Mouse (Mus musculus): Measurements from ENCODE around the gene Idh3b. TPM values are rescaled to one million over a fixed set of nuclear protein-coding genes. Genes with fewer than 3 reads are reported as not detected.

Gene Idh3b
- polyA plus RNA-seq (2016; fragmentation: Nextera tagmentation; extraction: Ambion mirVana) = 137 and 145 TPM in 2 replicates

DNA sequence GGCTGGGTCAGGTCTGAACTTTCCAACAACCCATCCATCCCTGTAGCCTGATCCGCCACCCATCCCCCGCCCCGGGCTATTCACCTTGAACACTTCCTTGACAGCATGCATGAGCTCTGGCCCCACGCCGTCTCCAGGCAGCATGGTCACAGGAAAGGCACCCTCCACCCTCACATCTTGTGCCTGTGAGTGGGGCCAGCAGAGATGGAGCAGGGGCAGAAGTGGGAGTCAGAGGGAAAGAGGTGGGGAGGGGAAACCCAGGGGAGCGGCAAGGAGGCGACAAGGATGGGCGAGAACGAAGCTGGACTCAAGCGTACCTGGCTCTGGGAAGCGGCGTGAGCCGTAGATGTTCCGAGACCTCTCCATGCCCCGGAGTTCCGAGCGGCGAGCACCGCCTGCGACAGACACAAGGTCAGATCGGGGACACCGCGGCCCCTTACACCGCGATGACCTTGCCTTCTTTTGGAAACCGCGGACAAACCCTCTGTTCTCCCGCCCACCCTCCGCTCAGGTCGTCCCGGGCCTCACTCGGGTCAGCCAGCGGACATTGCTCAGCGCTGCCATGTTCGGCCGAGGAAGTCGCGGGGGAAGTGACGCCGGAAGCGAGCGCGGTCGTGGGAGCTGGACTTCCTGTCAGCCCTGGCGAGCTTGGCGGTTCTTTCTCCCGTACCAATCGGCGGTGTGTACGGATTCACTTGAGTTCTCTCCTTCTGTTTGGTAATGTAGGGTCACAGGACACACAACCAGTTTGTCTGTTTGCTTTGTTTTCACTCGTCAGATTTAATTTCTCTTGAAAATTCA lies at the start of gene Idh3b:
TSS of gene Idh3b (minus strand) at position 694 of the 801 bp plus-strand sequence.
- no peaks in the 10 kb centered on the region for H3K27me3 ChIP-seq
- peaks cover 27% of the 10 kb centered on the region for H3K36me3 ChIP-seq
- H3K4me2 ChIP-seq (replicated peaks) = peak within 1 kb of the TSS; percentile 98
- 1% methylated on average over 51 of the region's 51 CpGs for WGBS
- peak within 1 kb of the TSS; percentile 87 for H3K4me3 ChIP-seq
- H3K9me3 ChIP-seq = no peaks in the 10 kb centered on the region
- peaks cover 11% of the 10 kb centered on the region for H3K4me1 ChIP-seq
- peak; percentile 73 for ATAC-seq (ENCODE audit: insufficient number of reproducible peaks, insufficient read depth, low FRiP score, low TSS enrichment)
- peak within 1 kb of the TSS; percentile 63 for H3K27ac ChIP-seq
- H3K9ac ChIP-seq = peak within 1 kb of the TSS; percentile 92

DNA sequence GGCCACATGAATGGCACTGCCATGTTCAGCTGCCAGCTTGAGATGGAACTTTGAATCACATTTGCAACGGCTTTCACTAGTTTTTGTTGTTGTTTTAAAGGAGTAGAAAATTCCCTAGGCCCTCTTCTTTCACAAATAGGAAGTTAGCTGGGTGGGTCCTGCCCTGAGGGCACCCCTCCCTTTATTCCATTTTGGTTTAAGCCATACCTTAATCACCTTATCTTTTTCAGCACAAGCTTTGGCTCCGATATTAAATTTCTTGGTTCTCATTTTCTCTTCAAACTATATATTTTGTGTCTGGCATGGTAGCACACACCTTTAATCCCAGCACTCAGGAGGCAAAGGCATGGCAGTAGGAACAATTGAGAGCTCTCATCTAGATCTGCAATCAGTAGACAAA lies 45.2 kb upstream of the Idh3b start:
- no peak overlapping the region for H3K4me3 ChIP-seq
- WGBS = 90% methylated on average over 2 of the region's 2 CpGs
- no peak for ATAC-seq (ENCODE audit: insufficient number of reproducible peaks, insufficient read depth, low FRiP score, low TSS enrichment)

DNA sequence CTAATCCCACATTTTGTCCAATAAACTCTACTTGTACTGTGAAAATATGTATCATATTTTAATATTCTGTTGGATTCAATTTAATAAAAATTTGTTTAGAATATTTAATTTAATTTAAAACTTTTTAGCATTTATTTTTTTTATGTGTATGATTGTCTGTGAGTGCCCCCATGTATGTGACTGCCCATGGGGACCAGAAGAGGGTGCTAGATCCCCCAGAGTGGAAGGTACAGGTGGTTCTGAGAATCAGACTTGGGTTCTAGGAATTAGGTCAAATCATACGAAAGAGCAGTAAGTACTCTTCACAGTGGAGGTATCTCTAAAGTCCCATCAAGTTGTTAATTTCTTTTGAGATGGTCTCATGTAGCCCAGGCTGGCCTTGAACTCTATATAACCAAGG lies 42.7 kb upstream of the Idh3b start:
- H3K4me1 ChIP-seq = no peaks in the 10 kb centered on the region
- no peaks in the 10 kb centered on the region for H3K36me3 ChIP-seq
- no peak overlapping the region for H3K9ac ChIP-seq
- no peaks in the 10 kb centered on the region for H3K27me3 ChIP-seq
- WGBS = 74% methylated on average over 1 of the region's 1 CpGs
- no peak overlapping the region for H3K4me3 ChIP-seq
- H3K4me2 ChIP-seq (replicated peaks) = no peak overlapping the region
- H3K27ac ChIP-seq = no peak overlapping the region
- no peaks in the 10 kb centered on the region; the same call in 1 of the 2 replicates for H3K9me3 ChIP-seq
- no peak for ATAC-seq (ENCODE audit: insufficient number of reproducible peaks, insufficient read depth, low FRiP score, low TSS enrichment)

More for the DNA sequence above, 45.2 kb upstream of the Idh3b start:
- Histone ChIP-seq H3K27ac (no peak overlapping the region), H3K4me1 (no peaks in the 10 kb centered on the region), H3K27me3 (no peaks in the 10 kb centered on the region), H3K9me3 (no peaks in the 10 kb centered on the region; the same call in 1 of the 2 replicates), H3K36me3 (no peaks in the 10 kb centered on the region), H3K4me2 (replicated peaks) (no peak overlapping the region), H3K9ac (no peak overlapping the region)

DNA sequence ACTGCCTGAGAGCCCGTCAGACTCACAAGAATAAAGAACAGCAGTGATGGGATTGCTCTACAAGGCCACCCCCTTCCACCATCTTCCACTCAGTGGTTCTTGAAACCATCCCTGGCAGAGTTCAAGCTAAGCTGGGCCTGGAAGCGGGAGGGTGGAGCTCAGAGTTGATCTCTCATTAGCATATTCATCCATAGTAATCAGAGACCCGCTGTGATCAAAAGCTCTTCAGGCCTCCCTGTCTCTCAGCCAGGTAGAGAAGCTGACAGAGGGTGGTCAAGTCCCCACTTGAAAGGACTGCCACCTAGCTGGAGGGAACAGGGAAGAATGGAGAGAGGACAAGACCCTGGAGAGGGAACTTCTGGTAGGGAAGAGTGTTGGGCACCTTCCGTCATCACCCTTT lies 18.7 kb upstream of the Idh3b start:
- Histone ChIP-seq H3K27me3 (peaks cover 2% of the 10 kb centered on the region; the same call in 1 of the 2 replicates), H3K27ac (no peak overlapping the region), H3K9ac (no peak overlapping the region), H3K4me3 (no peak overlapping the region), H3K9me3 (no peaks in the 10 kb centered on the region), H3K4me2 (replicated peaks) (no peak overlapping the region), H3K4me1 (no peaks in the 10 kb centered on the region), H3K36me3 (peaks cover 28% of the 10 kb centered on the region)
- 45% methylated on average over 4 of the region's 4 CpGs for WGBS
- no peak for ATAC-seq (ENCODE audit: insufficient number of reproducible peaks, insufficient read depth, low FRiP score, low TSS enrichment)

DNA sequence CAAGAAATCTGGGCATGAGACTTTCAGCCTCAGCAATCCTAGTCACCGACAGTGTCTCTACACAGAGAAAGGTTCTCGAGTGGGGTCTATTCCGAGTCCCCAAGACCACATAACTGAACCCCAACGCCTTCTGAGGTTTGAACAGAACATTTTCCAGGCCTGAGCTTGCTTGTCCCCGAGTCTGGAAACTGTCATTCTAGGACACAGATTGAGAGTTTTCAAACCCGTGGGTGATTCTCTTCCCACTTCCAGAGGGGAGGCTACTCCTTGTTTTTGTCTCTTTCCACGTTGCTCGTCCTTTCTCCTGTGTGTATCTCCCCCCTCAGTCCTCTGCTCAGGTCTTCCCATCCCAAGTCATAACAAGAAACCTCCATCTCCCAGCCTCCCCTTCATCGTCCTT lies 13.2 kb upstream of the Idh3b start:
- Histone ChIP-seq H3K36me3 (no peaks in the 10 kb centered on the region), H3K4me2 (replicated peaks) (no peak overlapping the region), H3K4me3 (no peak overlapping the region), H3K27ac (no peak overlapping the region), H3K9me3 (no peaks in the 10 kb centered on the region), H3K4me1 (peaks cover 32% of the 10 kb centered on the region), H3K27me3 (peaks cover 32% of the 10 kb centered on the region), H3K9ac (no peak overlapping the region)
- WGBS = 82% methylated on average over 9 of the region's 9 CpGs
- ATAC-seq (ENCODE audit: insufficient number of reproducible peaks, insufficient read depth, low FRiP score, low TSS enrichment) = no peak

DNA sequence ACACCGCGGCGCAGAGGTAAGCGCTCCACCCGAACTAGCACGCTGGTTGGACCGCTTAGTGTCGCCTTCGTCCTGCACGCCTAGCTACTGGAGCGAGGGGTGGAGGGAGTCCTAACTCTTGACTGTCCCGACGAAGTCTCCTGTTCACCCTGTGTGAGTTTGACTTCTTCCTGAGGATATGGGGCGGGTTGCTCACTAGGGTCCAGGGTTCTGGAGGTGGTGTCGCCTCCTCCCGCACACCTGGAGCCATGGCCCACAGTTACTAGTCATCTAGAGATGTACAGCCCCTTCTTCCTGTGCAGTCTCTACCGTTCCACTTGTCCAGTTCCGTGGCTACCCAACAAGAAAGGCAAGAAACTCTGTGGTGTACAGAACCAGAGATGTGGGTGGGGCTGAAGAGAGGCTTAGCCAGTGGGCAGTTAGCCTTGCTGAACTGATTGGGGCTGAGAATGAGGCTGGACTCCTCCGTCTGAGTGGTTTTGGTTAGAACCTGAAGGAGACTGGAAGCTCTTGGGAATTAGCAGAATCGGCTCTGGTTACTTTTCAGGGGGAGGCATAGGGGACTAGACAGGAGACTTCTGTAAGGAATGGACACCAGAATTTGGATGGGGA lies 11.9 kb upstream of the Idh3b start:
- Histone ChIP-seq H3K27me3 (peaks cover 32% of the 10 kb centered on the region), H3K36me3 (no peaks in the 10 kb centered on the region), H3K4me1 (peaks cover 36% of the 10 kb centered on the region), H3K27ac (0 out of 2 replicates have a peak overlapping the region, but pooled peaks have one; percentile 65), H3K4me2 (replicated peaks) (peak overlapping the region; percentile 65), H3K9me3 (no peaks in the 10 kb centered on the region), H3K9ac (peak overlapping the region; percentile 81), H3K4me3 (peak overlapping the region; percentile 72)
- 2% methylated on average over 20 of the region's 20 CpGs for WGBS
- no peak; the same call in none of the 2 replicates for ATAC-seq (ENCODE audit: insufficient number of reproducible peaks, insufficient read depth, low FRiP score, low TSS enrichment)

DNA sequence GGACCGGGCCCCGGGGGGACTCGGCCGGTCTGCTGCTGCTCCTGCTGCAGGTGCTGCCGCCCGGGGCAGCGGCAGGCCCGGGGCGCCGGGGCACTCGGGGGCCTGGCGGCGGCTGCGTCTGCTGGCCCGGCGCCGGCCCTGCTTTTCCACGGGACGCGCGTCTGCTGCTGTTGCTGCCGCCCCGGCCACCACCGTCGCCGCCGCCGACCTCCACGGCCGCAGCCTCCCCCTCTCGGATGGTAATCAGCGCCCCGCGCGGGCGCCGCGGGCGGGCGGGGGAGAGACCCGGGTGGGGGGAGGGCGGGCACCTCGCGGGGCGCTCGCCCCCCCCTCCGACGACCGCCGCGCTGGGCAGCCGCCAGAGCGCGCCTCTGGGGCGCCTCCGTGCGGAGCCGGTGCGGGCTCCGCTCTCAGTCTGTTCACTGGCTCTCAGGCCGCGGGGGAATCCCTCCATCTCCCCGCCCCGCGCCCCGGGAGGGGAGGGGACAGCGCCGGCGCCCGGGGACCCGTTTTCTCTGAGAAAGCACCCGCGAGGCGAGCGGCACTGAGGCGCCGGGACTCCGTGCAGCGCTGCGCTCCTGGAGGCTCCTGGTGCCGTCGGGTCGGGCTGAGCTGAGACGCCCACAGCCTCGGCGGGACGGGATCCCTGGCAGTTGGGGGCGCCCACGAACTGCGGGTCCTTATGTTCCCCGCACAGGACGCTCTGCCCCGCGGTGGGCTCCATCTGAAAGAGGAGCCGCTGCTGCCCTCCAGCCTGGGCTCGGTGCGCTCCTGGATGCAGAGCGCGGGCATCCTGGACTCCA lies 11.2 kb upstream of the Idh3b start:
- peak; percentile 37 for ATAC-seq (ENCODE audit: insufficient number of reproducible peaks, insufficient read depth, low FRiP score, low TSS enrichment)
- WGBS = under 1% methylated on average over 70 of the region's 99 CpGs
- H3K9ac ChIP-seq = peak overlapping the region; percentile 81
- H3K9me3 ChIP-seq = no peaks in the 10 kb centered on the region
- peaks cover 37% of the 10 kb centered on the region for H3K4me1 ChIP-seq
- no peaks in the 10 kb centered on the region for H3K36me3 ChIP-seq
- peak overlapping the region; percentile 65 for H3K4me2 ChIP-seq (replicated peaks)
- H3K4me3 ChIP-seq = peak overlapping the region; percentile 72
- H3K27me3 ChIP-seq = peaks cover 32% of the 10 kb centered on the region
- peak overlapping the region; percentile 65 for H3K27ac ChIP-seq

DNA sequence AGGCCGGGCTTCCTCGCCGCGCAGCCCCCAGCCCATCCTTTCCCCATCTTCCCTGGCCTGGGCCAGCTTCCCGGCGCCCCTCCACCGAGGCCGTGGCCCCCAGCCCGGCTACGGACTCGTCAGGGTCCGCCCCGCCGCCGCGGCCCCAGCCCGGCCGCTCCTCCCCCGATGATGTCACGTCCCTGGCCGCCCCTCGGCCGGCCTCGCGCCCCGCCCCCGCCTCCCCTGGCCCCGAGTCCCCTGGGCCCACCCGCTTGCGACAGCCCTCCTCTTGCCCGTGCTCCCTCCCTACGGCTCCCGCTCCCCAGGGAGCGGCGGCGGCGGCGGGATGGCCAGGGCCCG lies 10.6 kb upstream of the Idh3b start, which contains the start of gene Ebf4:
TSS of gene Ebf4 (plus strand) at position 234 of the 342 bp plus-strand sequence.
- Histone ChIP-seq H3K36me3 (no peaks in the 10 kb centered on the region), H3K9me3 (no peaks in the 10 kb centered on the region), H3K27ac (peak within 1 kb of the TSS; percentile 65), H3K9ac (peak within 1 kb of the TSS; percentile 81), H3K4me3 (peak within 1 kb of the TSS; percentile 72), H3K4me1 (peaks cover 37% of the 10 kb centered on the region), H3K27me3 (peaks cover 32% of the 10 kb centered on the region), H3K4me2 (replicated peaks) (peak within 1 kb of the TSS; percentile 65)
- WGBS = 1% methylated on average over 21 of the region's 39 CpGs
- ATAC-seq (ENCODE audit: insufficient number of reproducible peaks, insufficient read depth, low FRiP score, low TSS enrichment) = peak; percentile 67

DNA sequence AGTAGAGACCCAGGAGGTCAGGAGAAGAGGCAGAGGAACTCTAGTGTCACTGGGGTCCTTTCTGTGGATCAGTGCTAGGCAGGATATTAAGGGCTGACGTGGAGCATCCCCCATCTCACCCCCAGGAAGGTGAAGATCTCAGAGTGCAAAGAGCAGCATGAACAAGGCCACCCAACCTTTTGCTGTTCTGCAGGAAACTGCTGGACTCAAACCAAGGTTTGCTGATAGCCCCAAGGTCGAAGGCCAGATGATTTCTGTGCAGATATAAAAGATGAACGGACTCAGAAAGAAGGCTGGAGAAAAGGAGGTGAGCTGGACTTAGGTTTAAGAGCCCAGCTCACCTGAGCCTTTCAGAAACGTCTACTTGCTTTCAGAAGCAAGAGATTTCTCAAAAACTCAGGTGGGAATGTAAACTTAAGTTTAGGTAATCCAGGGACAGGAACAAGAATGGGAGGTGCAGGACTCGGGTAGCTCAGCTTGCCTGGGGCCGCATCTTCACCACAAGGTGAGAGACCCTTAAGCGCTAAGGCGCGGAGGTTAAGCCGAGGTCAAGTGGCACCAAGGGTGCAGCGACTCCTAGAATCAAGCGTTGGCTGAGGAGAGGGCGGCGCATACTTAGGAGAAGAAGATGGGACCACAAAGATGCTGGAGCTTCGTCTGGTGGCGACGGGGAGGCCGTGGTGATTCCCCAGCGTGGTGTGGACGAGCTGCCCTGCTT lies 10.0 kb upstream of the Idh3b start:
- Histone ChIP-seq H3K9ac (peak overlapping the region; percentile 81), H3K27me3 (peaks cover 32% of the 10 kb centered on the region)
- ATAC-seq (ENCODE audit: insufficient number of reproducible peaks, insufficient read depth, low FRiP score, low TSS enrichment) = no peak

DNA sequence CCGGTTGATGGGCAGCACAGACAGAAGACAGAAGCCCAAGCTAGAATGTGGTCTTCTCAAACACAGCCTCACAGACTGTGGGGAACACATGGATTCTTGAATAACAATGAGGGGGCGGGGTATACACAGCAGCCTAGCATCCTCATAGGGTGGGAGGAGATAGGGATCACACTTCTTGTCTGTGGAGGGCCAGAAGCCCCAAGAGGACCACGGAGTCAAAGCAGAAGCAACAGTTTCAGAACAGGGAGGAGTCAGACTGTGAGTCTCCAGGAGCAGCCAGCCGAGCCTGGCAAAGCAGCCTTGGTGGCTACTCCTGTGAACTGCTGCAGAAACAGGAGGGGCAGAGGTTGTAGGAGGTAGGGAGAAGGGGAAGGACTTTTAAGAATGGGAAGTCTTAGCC lies 9.1 kb upstream of the Idh3b start:
- Histone ChIP-seq H3K36me3 (no peaks in the 10 kb centered on the region), H3K4me3 (no peak overlapping the region), H3K9me3 (no peaks in the 10 kb centered on the region), H3K27me3 (peaks cover 32% of the 10 kb centered on the region), H3K27ac (no peak overlapping the region), H3K9ac (no peak overlapping the region), H3K4me2 (replicated peaks) (peak overlapping the region; percentile 65; the same call in 1 of the 2 replicates), H3K4me1 (peaks cover 37% of the 10 kb centered on the region)
- peak; percentile 31; the same call in 1 of the 2 replicates for ATAC-seq (ENCODE audit: insufficient number of reproducible peaks, insufficient read depth, low FRiP score, low TSS enrichment)
- WGBS = 6% methylated on average over 4 of the region's 4 CpGs

More for the DNA sequence above, 10.0 kb upstream of the Idh3b start:
- Histone ChIP-seq H3K4me2 (replicated peaks) (peak overlapping the region; percentile 65), H3K27ac (peak overlapping the region; percentile 65), H3K4me3 (peak overlapping the region; percentile 72), H3K36me3 (no peaks in the 10 kb centered on the region), H3K4me1 (peaks cover 37% of the 10 kb centered on the region), H3K9me3 (no peaks in the 10 kb centered on the region)
- 8% methylated on average over 20 of the region's 20 CpGs for WGBS

DNA sequence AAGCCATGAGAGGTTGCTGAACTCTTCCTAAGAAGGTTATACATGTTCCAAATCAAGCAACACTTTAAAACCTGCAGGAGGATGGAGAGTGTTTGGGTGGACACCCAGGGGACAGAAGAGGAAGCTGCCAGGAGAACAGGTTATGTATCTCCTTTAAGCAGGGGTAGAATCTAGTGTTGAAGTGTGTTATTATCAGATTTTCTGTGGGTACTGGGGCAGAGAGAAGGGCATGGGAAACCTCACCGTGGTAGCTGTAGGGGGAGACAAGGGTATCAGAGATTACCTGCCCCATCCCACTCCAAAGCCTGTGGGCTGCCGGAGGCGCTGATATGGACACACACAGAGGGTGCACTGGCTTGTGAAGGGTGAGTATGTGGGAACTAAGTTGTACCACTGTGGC lies 8.7 kb upstream of the Idh3b start:
- H3K9ac ChIP-seq = no peak overlapping the region
- H3K36me3 ChIP-seq = no peaks in the 10 kb centered on the region
- peak; percentile 12; the same call in 1 of the 2 replicates for ATAC-seq (ENCODE audit: insufficient number of reproducible peaks, insufficient read depth, low FRiP score, low TSS enrichment)
- H3K9me3 ChIP-seq = no peaks in the 10 kb centered on the region
- no peak overlapping the region for H3K27ac ChIP-seq
- WGBS = 67% methylated on average over 3 of the region's 3 CpGs
- H3K4me3 ChIP-seq = no peak overlapping the region
- H3K27me3 ChIP-seq = peaks cover 30% of the 10 kb centered on the region
- peak overlapping the region; percentile 65; the same call in 1 of the 2 replicates for H3K4me2 ChIP-seq (replicated peaks)
- peaks cover 37% of the 10 kb centered on the region for H3K4me1 ChIP-seq
